Mouse (Mus musculus): ENCODE data around the gene Zfp800. TPM values are rescaled to one million over a fixed set of nuclear protein-coding genes. Genes with fewer than 3 reads are reported as not detected.

Zfp800 gene
- polyA plus RNA-seq, 1 experiment from 2014 or later: 19.3 TPM

DNA sequence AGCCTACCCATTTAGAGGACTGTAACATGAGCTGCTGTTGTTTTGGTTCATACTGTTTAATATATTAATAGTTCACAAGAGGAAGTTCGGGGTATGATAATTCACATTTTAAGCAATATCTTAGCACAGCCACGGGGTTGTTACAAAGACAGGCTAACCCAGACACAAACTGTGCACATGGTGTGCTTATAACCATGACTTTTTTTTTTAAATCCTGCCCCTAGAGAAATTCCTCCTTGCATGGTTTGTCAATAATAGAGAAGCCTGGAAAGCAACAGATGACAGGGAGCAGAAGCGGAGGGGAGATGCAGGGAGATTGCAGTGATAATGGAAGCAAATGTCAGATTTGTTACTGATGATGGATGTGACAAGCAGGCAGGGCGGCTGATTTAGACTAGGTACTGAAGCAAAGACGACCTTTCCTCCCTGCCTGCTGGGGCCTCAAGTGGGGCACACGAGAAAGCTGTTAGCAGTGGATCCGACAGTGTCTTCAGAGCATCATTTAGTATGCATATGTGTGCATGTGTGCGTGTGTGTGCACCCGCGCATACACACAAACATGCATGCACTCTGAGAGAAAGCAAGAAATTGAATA lies 68.7 kb downstream of the Zfp800 start:
- Histone ChIP-seq H3K4me1 (no peaks in the 10 kb centered on the region), H3K36me3 (no peaks in the 10 kb centered on the region), H3K4me3 (replicated peaks) (no peak overlapping the region), H3K9me3 (replicated peaks) (no peaks in the 10 kb centered on the region), H3K27me3 (no peaks in the 10 kb centered on the region), H3K4me2 (no peak overlapping the region), H3K9ac (no peak overlapping the region), H3K27ac (no peak overlapping the region)
- no peak for ATAC-seq (replicated peaks; ENCODE audit: low FRiP score)
- WGBS: 67% methylated on average over 10 of the region's 10 CpGs

DNA sequence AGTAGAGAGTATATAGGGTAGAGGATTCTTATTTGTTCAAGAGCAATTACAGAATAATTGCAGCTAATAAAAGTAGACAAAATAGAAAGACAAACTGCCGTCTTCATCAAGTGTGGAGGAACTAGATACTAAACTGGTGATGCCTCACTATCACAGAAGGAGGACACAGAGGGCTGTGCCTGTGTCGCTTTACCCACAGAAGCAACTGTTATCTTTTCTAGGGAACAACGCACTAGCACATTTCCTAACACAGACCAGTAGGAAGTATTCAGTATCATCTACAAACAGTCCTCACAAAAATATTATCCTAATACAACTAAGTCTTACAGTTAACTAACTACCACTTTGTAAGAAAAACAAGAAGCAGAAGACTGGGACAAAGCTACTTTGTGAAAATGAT lies 71.1 kb downstream of the Zfp800 start:
- no peak overlapping the region for H3K9ac ChIP-seq
- H3K4me3 ChIP-seq (replicated peaks): no peak overlapping the region
- H3K27me3 ChIP-seq: no peaks in the 10 kb centered on the region
- whole genome bisulfite sequencing: 81% methylated on average over 3 of the region's 3 CpGs
- no peak overlapping the region for H3K27ac ChIP-seq
- 0 out of 2 replicates have a peak, but pooled peaks cover 4% of the 10 kb centered on the region for H3K9me3 ChIP-seq (replicated peaks)
- no peak for ATAC-seq (replicated peaks; ENCODE audit: low FRiP score)
- no peak overlapping the region for H3K4me2 ChIP-seq
- no peaks in the 10 kb centered on the region for H3K4me1 ChIP-seq
- H3K36me3 ChIP-seq: no peaks in the 10 kb centered on the region

DNA sequence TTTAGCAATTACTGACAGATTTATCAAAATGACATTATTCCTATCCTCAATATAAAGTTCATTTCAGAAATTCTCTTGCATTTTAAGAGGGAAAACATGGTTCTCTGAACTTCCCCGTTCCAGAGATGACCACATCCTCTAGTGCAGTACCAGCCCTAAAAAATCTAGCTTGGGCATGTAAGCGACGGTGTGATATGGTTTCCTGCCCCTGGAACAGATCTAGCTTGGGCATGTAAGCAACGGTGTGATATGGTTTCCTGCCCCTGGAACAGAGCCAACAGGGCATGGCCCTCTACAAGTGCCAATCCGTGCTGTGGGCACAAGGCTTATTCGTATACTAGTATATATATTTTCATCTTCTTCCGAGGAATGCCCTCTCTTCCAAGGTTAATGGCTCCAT lies 75.4 kb downstream of the Zfp800 start:
- Histone ChIP-seq H3K36me3 (no peaks in the 10 kb centered on the region), H3K4me2 (no peak overlapping the region), H3K4me3 (replicated peaks) (no peak overlapping the region), H3K27ac (no peak overlapping the region), H3K9ac (no peak overlapping the region), H3K9me3 (replicated peaks) (0 out of 2 replicates have a peak, but pooled peaks cover 4% of the 10 kb centered on the region), H3K27me3 (no peaks in the 10 kb centered on the region), H3K4me1 (no peaks in the 10 kb centered on the region)
- 82% methylated on average over 7 of the region's 7 CpGs for WGBS
- ATAC-seq (replicated peaks; ENCODE audit: low FRiP score): no peak

DNA sequence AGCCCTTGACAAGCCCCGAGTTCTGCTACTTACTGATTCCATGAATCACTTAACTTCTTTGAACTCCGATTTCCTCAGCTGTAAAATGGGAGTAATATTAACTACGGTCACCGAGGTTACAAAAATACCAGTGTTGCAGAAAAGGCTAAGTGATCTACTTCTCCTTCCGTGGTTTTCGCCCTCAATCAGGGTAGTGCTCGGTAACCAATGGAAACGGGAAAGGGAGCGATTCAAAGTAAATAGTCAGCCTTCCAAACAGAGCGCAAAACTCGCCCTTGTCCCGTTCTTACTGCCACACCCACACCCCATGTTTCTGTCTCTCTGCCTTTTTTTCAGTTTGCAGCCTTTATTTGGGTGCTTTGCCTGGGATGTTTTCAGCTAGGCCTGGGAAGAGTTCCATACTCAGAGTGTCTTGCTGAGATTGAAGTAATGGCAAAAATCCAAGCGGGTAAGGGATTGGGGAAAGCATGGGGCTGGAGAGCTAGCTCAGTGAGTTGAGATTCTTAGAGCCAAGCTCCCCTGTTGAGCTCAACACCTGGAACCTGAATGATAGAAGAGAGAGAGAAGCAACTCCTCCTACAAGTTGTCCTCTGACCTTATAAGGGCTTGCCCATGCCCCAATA lies 78.0 kb downstream of the Zfp800 start:
- Histone ChIP-seq H3K4me3 (replicated peaks) (no peak overlapping the region), H3K9ac (no peak overlapping the region), H3K27me3 (no peaks in the 10 kb centered on the region), H3K36me3 (no peaks in the 10 kb centered on the region), H3K4me1 (no peaks in the 10 kb centered on the region), H3K27ac (0 out of 2 replicates have a peak overlapping the region, but pooled peaks have one; percentile 20), H3K9me3 (replicated peaks) (0 out of 2 replicates have a peak, but pooled peaks cover 4% of the 10 kb centered on the region), H3K4me2 (peak overlapping the region; percentile 36)
- ATAC-seq (replicated peaks; ENCODE audit: low FRiP score): 0 out of 2 replicates have a peak, but pooled peaks have one; percentile 54
- WGBS: 28% methylated on average over 13 of the region's 13 CpGs

DNA sequence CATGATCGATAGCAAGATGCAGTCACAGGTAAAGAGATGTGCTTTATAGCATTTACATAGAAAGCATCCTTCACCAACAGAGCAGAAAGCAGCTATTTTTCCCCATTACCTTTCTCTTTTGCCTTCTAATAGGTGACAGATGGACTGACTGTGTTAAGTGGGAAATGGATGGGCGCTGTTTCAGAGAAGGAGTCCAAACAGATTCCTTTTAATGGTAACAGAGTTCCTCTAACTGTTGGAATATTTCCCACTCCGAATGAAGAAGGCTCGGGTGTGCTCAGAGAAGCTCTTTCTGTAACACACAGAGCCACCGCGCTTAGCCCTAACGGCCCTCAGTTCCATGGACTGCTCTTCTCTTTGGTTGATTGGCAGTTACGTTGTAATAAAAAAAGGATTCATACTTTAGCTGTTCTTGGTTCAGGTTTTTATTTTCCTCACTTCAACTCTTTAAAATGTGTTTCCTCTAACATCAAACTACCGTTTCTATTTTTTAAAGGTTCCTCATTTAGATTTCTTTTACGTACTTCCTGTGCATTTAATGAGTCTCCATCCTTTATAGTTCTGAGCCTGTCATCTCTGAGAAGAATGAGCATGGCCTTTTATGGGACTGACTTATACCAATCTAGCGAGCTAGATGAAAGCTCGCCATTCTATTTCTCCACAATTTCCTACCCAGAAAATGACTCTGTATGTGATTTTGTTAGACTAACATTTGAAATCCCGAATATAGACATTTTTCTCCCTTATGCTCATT lies 78.8 kb downstream of the Zfp800 start:
- Histone ChIP-seq H3K4me3 (replicated peaks) (no peak overlapping the region), H3K36me3 (no peaks in the 10 kb centered on the region), H3K9me3 (replicated peaks) (0 out of 2 replicates have a peak, but pooled peaks cover 4% of the 10 kb centered on the region), H3K4me2 (peak overlapping the region; percentile 36), H3K27ac (no peak overlapping the region), H3K27me3 (no peaks in the 10 kb centered on the region), H3K9ac (no peak overlapping the region), H3K4me1 (no peaks in the 10 kb centered on the region)
- ATAC-seq (replicated peaks; ENCODE audit: low FRiP score): no peak
- WGBS: 56% methylated on average over 13 of the region's 13 CpGs

DNA sequence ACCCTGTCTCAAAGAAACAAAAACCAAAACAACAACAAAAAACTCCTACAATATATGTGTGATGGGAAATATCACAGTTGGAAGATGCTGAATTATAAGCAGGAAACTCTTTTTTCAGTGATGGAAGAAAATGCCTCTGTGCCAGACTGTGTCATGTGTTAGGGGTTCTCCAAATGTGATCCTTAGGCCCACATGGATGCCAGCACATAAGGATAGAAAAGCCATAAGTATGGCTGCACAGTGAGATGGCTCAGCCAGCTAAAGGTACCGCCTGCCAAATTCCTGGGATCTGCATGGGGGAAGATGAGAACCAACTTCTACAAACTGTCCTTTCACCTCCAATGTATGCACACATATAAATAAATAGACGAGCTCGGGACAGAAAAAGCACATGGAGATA lies 82.6 kb downstream of the Zfp800 start:
- H3K36me3 ChIP-seq: no peaks in the 10 kb centered on the region
- H3K9ac ChIP-seq: no peak overlapping the region
- no peak overlapping the region for H3K4me3 ChIP-seq (replicated peaks)
- no peak overlapping the region for H3K4me2 ChIP-seq
- no peak for ATAC-seq (replicated peaks; ENCODE audit: low FRiP score)
- no peaks in the 10 kb centered on the region for H3K4me1 ChIP-seq
- H3K9me3 ChIP-seq (replicated peaks): no peaks in the 10 kb centered on the region
- WGBS: 97% methylated on average over 3 of the region's 3 CpGs
- no peaks in the 10 kb centered on the region for H3K27me3 ChIP-seq
- no peak overlapping the region for H3K27ac ChIP-seq

DNA sequence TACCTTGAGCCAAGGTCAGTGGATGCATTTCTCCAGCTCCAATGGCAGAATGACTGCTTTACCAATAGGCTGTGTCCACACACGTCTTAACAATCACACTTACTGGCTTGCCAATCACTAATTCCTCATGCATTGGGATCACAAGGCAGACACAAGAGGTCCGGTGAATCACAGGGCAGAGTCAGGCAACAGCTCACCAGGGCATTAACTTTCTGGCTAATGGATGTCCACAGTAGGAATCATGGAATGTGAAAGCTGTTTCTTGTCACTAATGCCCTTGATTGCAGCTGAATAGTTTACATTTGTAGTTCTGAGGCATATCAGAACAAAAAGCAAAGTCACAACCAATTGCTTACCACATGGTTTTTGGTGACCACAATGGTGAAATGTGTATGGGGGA lies 85.7 kb downstream of the Zfp800 start:
- ATAC-seq (replicated peaks; ENCODE audit: low FRiP score): no peak
- Histone ChIP-seq H3K4me2 (no peak overlapping the region), H3K27ac (no peak overlapping the region), H3K27me3 (no peaks in the 10 kb centered on the region), H3K9me3 (replicated peaks) (no peaks in the 10 kb centered on the region), H3K9ac (no peak overlapping the region), H3K36me3 (no peaks in the 10 kb centered on the region), H3K4me1 (no peaks in the 10 kb centered on the region), H3K4me3 (replicated peaks) (no peak overlapping the region)
- WGBS: 77% methylated on average over 2 of the region's 2 CpGs

DNA sequence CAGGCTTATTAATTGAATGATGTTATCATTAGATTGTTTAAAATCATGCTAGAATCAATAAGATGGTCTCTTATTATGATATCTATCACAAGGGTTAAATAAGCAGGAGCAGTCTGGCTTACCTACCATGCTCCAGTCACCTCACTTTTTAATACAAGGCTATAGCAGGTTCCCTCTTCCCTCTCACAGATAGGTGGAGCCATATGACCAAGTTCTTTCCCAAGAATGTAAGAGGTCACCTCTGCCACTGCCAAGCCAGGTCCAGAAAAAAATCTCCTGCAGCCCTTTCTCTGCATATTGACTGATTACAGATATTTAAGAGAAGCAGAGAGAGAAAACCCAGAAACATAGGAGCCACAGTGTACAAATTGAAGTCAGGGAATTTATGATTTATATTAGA lies 88.1 kb downstream of the Zfp800 start:
- no peak overlapping the region for H3K27ac ChIP-seq
- no peak overlapping the region for H3K4me2 ChIP-seq
- no peak for ATAC-seq (replicated peaks; ENCODE audit: low FRiP score)
- H3K9me3 ChIP-seq (replicated peaks): no peaks in the 10 kb centered on the region
- no peaks in the 10 kb centered on the region for H3K36me3 ChIP-seq
- H3K27me3 ChIP-seq: no peaks in the 10 kb centered on the region
- H3K4me3 ChIP-seq (replicated peaks): no peak overlapping the region
- no peaks in the 10 kb centered on the region for H3K4me1 ChIP-seq
- no peak overlapping the region for H3K9ac ChIP-seq

DNA sequence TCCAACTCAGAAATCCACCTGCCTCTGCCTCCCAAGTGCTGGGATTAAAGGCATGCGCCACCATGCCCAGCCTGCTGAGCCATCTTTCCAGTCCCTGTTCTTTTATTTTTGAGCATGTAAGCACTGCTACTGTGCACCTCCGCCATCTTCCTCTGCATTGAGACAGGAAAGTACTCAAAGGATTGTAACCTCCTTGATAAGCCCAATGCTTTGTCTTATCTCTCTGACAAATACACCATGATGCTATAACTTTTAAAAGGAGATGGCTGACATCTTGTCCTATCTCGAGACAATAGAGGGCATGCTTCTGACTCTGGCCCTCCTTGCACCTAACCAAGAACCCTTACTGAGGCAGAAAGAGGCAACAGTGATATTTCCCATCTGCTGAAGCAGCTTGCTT lies 88.9 kb downstream of the Zfp800 start:
- Histone ChIP-seq H3K9me3 (replicated peaks) (no peaks in the 10 kb centered on the region), H3K36me3 (no peaks in the 10 kb centered on the region), H3K27ac (no peak overlapping the region), H3K9ac (no peak overlapping the region), H3K4me2 (no peak overlapping the region), H3K27me3 (no peaks in the 10 kb centered on the region), H3K4me3 (replicated peaks) (no peak overlapping the region), H3K4me1 (no peaks in the 10 kb centered on the region)
- 82% methylated on average over 3 of the region's 3 CpGs for WGBS
- no peak for ATAC-seq (replicated peaks; ENCODE audit: low FRiP score)

DNA sequence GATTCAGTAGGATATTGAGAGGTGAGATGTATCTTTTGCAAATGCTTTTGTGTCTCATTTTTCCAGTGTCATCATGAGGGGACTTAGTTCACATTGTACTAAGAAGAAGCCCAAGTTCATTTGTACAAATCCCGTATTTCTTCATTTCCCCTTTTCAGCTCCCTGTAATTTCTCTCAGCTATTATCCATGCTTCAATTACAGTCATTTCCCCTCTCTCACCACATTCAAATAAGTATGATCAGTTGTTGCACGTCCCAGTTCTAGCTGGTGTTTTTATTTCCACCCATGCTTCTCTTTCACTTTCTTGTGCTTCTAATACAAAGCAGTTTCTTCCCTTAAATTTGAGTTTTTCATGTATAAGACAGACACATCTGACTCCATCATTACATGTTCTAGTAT lies 91.1 kb downstream of the Zfp800 start:
- 73% methylated on average over 2 of the region's 2 CpGs for WGBS
- Histone ChIP-seq H3K4me1 (no peaks in the 10 kb centered on the region), H3K36me3 (no peaks in the 10 kb centered on the region), H3K4me3 (replicated peaks) (no peak overlapping the region), H3K27me3 (no peaks in the 10 kb centered on the region), H3K4me2 (no peak overlapping the region), H3K27ac (no peak overlapping the region), H3K9ac (no peak overlapping the region), H3K9me3 (replicated peaks) (no peaks in the 10 kb centered on the region)
- no peak for ATAC-seq (replicated peaks; ENCODE audit: low FRiP score)

DNA sequence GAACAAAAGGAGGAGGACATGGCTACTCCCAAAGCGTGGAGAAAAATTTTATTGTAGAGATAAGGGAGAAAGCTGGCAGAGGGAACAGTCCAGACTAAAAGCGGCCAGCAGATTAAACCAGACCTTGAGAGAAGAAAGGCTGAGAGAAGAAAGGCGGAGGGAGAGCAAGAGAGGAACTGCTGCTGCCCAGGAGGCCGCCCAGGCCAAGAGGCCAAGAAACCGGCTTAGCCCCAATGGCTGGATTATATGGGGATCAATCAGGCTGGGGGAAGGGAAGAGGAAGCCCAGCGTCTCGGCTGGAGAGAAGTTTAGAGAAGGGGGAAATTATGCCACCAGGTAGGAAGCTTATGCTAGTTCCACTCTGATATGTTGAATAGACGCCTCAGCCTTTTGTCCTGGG lies 101.5 kb downstream of the Zfp800 start:
- Histone ChIP-seq H3K9ac (no peak overlapping the region), H3K27ac (no peak overlapping the region), H3K4me1 (no peaks in the 10 kb centered on the region), H3K27me3 (no peaks in the 10 kb centered on the region), H3K4me3 (replicated peaks) (no peak overlapping the region), H3K36me3 (no peaks in the 10 kb centered on the region), H3K4me2 (no peak overlapping the region), H3K9me3 (replicated peaks) (no peaks in the 10 kb centered on the region)
- 33% methylated on average over 8 of the region's 8 CpGs for WGBS
- no peak for ATAC-seq (replicated peaks; ENCODE audit: low FRiP score)

DNA sequence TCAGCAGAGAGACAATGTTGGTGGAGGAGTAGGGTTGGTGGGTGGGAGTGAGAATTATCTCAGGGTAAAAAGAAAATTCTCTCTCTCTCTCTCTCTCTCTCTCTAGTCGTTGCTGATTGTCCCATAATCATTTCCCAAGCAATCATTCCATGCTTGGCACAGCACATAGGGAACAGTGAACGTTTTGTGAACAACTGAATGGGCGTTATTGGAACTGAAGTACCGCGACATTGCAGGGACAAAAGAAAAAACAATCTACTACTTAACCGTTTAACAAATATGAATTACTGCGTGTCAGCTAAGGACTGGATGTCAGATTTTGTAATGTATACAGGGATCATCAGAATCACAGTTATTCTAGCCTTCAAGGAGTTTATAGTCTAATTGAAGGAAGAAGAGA lies 102.2 kb downstream of the Zfp800 start:
- H3K4me2 ChIP-seq: no peak overlapping the region
- WGBS: 71% methylated on average over 7 of the region's 7 CpGs
- no peaks in the 10 kb centered on the region for H3K9me3 ChIP-seq (replicated peaks)
- no peak overlapping the region for H3K9ac ChIP-seq
- no peaks in the 10 kb centered on the region for H3K36me3 ChIP-seq
- H3K27ac ChIP-seq: no peak overlapping the region
- no peak for ATAC-seq (replicated peaks; ENCODE audit: low FRiP score)
- H3K27me3 ChIP-seq: no peaks in the 10 kb centered on the region
- H3K4me1 ChIP-seq: no peaks in the 10 kb centered on the region
- H3K4me3 ChIP-seq (replicated peaks): no peak overlapping the region

Measured in kidney, embryonic 15.5 days (tissue).